Mouse (Mus musculus) heart, adult 2 months (tissue): Measurements from ENCODE around the gene Gm20605.

Source experiments
- CTCF ChIP-seq: fragments of 200-600 bp; IDR thresholded peaks from 2 replicates; pipeline ENCODE4 v1.8.1; 2022; ENCODE audit warnings: antibody characterized with exemption, mild to moderate bottlenecking, moderate library complexity
- EP300 ChIP-seq: fragments of 200-500 bp; IDR thresholded peaks from 2 replicates; pipeline ENCODE4 v1.6.1; 2011; ENCODE audit warnings: low read depth, low read length, control low read depth; ENCODE audit not compliant: insufficient read depth
- POLR2A ChIP-seq: fragments of 200-500 bp; IDR thresholded peaks from 2 replicates; pipeline ENCODE4 v1.6.1; 2011; ENCODE audit warnings: mild to moderate bottlenecking, low read depth, low read length, control low read depth; ENCODE audit not compliant: insufficient read depth

GRCm38 (mm10) chr5:137649251-137649650 is 20.3 kb downstream of the Gm20605 start:
- no peak for TF ChIP-seq CTCF
- no peak for TF ChIP-seq POLR2A
- no peak for TF ChIP-seq EP300
